In the genomic region with DNA sequence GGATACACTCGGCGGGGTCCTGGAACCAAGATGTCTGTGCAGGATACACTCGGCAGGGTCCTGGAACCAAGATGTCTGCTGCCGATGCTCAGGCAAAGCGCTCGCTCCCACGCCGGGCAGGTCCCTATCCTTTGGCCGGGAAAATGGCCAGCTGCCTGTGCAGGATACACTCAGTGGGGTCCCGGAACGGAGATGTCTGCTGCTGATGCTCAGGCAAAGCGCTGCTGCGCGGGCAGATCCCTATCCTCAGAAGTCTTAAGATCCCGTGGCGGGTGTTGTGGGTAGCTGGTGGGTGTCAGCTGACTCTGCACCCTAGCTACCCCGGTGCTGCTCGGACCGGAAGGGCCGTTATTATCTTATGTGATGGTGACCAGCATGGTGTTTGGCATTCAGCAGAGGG, we compare ENCODE assay signal across 26 mouse cellular contexts. TPM values are rescaled to one million over a fixed set of nuclear protein-coding genes. Genes with fewer than 3 reads are reported as not detected.
A peak's percentile ranks its signal among the peaks of the same experiment; 100 is the strongest.
DNase-seq lines count a peak whose midpoint lies in the region; ATAC-seq and TF ChIP-seq lines count a peak whose summit lies in the region.
"Not testable (repeated sequence)": the region's sequence is repeated elsewhere in the genome, so short reads cannot be mapped to it uniquely, and the experiment has no call there.
"Had no signal": no experiment of that assay in that cellular context is flagged by ENCODE, and none has a peak within 500 bp of the region (broad histone marks: within the 10 kb centered on the region; RNA-seq: fewer than 3 reads in every experiment).

No protein-coding gene starts in this region.

- H3K4me2 ChIP-seq in midbrain, embryonic 11.5 days: not testable (repeated sequence)

- not testable (repeated sequence) for H3K4me1 ChIP-seq in cerebellum, adult 2 months (ENCODE audit: control insufficient read depth, insufficient read depth, low read length); midbrain, embryonic 11.5 days (ENCODE audit: control insufficient read depth, insufficient read depth, low read length)

- peak overlapping the region; percentile 9 for H3K4me3 ChIP-seq in cerebellum, adult 2 months (replicated peaks; ENCODE audit: insufficient read depth, low read depth, low read length)
- not testable (repeated sequence) for H3K4me3 ChIP-seq in midbrain, embryonic 11.5 days (ENCODE audit: low read depth, low read length)

- not testable (repeated sequence) for H3K9ac ChIP-seq in midbrain, embryonic 11.5 days (ENCODE audit: low read length)

- peak; percentile 14 for DNase-seq in ES-CJ7 (ENCODE audit: low read depth, low spot score)
- peak; percentile 31 for DNase-seq in WW6 (ENCODE audit: low read depth, low spot score)
- DNase-seq in cerebellum, adult 11 months: peak; percentile 35
- peak; percentile 55 to 73 for DNase-seq in cerebellum, adult 2 months
- DNase-seq in cerebellum, adult 9-11 months: peak; percentile 72
- DNase-seq in cerebellum, postnatal 25 days: peak; percentile 65 to 73
- peak; percentile 19 for DNase-seq in midbrain, embryonic 11.5 days (ENCODE audit: low spot score, missing footprints)

- 78% methylated on average over 20 of the region's 20 CpGs for WGBS in cerebellum, adult 2 months
- 91% methylated on average over 18 of the region's 20 CpGs for WGBS in midbrain, embryonic 11.5 days

- not testable (repeated sequence) for TF ChIP-seq POLR2A in cerebellum, adult 2 months (IDR thresholded peaks at IDR 0.05; ENCODE audit: borderline replicate concordance, insufficient read depth, low read length)

- not testable (repeated sequence) for ATAC-seq in midbrain, embryonic 11.5 days (ENCODE audit: low FRiP score)

- H3K36me3 ChIP-seq in midbrain, embryonic 11.5 days (ENCODE audit: control insufficient read depth, insufficient read depth, low read length): not testable (repeated sequence)

- H3K9me3 ChIP-seq in midbrain, embryonic 11.5 days (ENCODE audit: control insufficient read depth, low read length): not testable (repeated sequence)

- TF ChIP-seq CTCF in cerebellum, adult 2 months (IDR thresholded peaks at IDR 0.05; ENCODE audit: borderline replicate concordance, insufficient read depth, low read depth, low read length): not testable (repeated sequence)

- H3K27ac ChIP-seq in cerebellum, adult 2 months (ENCODE audit: insufficient read depth, low read length); midbrain, embryonic 11.5 days (ENCODE audit: low read depth, low read length): not testable (repeated sequence)

- H3K27me3 ChIP-seq in cerebellum, adult 2 months (ENCODE audit: control insufficient read depth, insufficient read depth, low read length); midbrain, embryonic 11.5 days (ENCODE audit: control insufficient read depth, insufficient read depth, low read length): not testable (repeated sequence)

RNA-seq across cellular contexts. Expression of a gene that starts 47.0 kb away (rescaled TPM):
- polyA plus RNA-seq in cerebellum, adult 2 months (2012; rRNA removed): not detected in 2 replicates
- polyA plus RNA-seq in midbrain, embryonic 11.5 days (2014; fragmentation: Nextera tagmentation; extraction: Ambion mirVana): not detected in 2 replicates
- polyA plus RNA-seq: activated CD4-positive, CD25-positive, alpha-beta regulatory T cell, adult 4 months; C2C12; CD4-positive, CD25-positive, alpha-beta regulatory T cell, adult 4 months; embryonic facial prominence, embryonic 10.5 days; embryonic facial prominence, embryonic 13.5 days; erythroblast, embryonic 14.5 days; forebrain, embryonic 12.5 days; forebrain, embryonic 15.5 days; gonadal fat pad, adult 2 months; heart, adult 2 months; heart, embryonic 10.5 days; heart, embryonic 13.5 days; heart, embryonic 16.5 days; hindbrain, embryonic 11.5 days; hindbrain, embryonic 14.5 days; hindbrain, postnatal 0 days; inflammation-experienced regulatory T-cells, adult 6 months; intestine, embryonic 16.5 days; kidney, embryonic 16.5 days had no signal

Comparison
In these comparisons a context has a peak if more than half of its experiments do, and no peak if none do; other contexts are left out.
1. DNase-seq: peak in every context shown above with its lines; median percentile 72 in cerebellum, adult 9-11 months; 69 in cerebellum, postnatal 25 days; 64 in cerebellum, adult 2 months; 35 in cerebellum, adult 11 months; 31 in WW6; 19 in midbrain, embryonic 11.5 days; 14 in ES-CJ7.